Mouse (Mus musculus): ENCODE results near the gene Dclk1.

GRCm38 (mm10) chr3:55380471-55380870, 138.3 kb downstream of the Dclk1 start:
- TF ChIP-seq POLR2A (IDR thresholded peaks at IDR 0.05; ENCODE audit: insufficient read length, low read depth) (no peak), TCF12 (IDR thresholded peaks at IDR 0.05; ENCODE audit: insufficient read depth, poor library complexity, severe bottlenecking) (no peak)

Measured in myocyte (in vitro differentiated cells).